In genomic region chr6:138420536-138420891, GRCm38 (mm10) we compare ENCODE assay signal across 7 mouse cellular contexts.
DNase-seq lines count a peak whose midpoint lies in the region; ATAC-seq lines count a peak whose summit lies in the region.

No protein-coding gene starts in this region.

- no peak overlapping the region for H3K9ac ChIP-seq in lung, embryonic 16.5 days (ENCODE audit: low read length)
- H3K9ac ChIP-seq in forebrain, embryonic 14.5 days (ENCODE audit: low read length) = peak overlapping the region; percentile 76
- H3K9ac ChIP-seq in limb, embryonic 12.5 days (replicated peaks) = no peak overlapping the region; the same call in 1 of the 2 replicates
- H3K9ac ChIP-seq in stomach, embryonic 16.5 days (ENCODE audit: low read length) = no peak overlapping the region

- no peaks in the 10 kb centered on the region for H3K9me3 ChIP-seq in lung, embryonic 16.5 days (ENCODE audit: control insufficient read depth, low read length)
- no peaks in the 10 kb centered on the region for H3K9me3 ChIP-seq in forebrain, embryonic 14.5 days (replicated peaks; ENCODE audit: control insufficient read depth, low read length)
- no peaks in the 10 kb centered on the region for H3K9me3 ChIP-seq in limb, embryonic 12.5 days
- no peaks in the 10 kb centered on the region for H3K9me3 ChIP-seq in stomach, embryonic 16.5 days (replicated peaks; ENCODE audit: control insufficient read depth, low read length)

- peaks cover 19% of the 10 kb centered on the region for H3K4me1 ChIP-seq in lung, embryonic 16.5 days (replicated peaks; ENCODE audit: control insufficient read depth, insufficient read depth, low read length)
- peaks cover 30% of the 10 kb centered on the region for H3K4me1 ChIP-seq in forebrain, embryonic 14.5 days (ENCODE audit: control insufficient read depth, insufficient read depth, low read length)
- H3K4me1 ChIP-seq in limb, embryonic 12.5 days (replicated peaks) = peaks cover 26% of the 10 kb centered on the region
- peaks cover 10% of the 10 kb centered on the region; the same call in 1 of the 2 replicates for H3K4me1 ChIP-seq in stomach, embryonic 16.5 days (ENCODE audit: control insufficient read depth, insufficient read depth, low read length)

- H3K36me3 ChIP-seq in lung, embryonic 16.5 days (ENCODE audit: control insufficient read depth, insufficient read depth, low read length) = no peaks in the 10 kb centered on the region
- H3K36me3 ChIP-seq in forebrain, embryonic 14.5 days (ENCODE audit: control insufficient read depth, insufficient read depth, low read length) = no peaks in the 10 kb centered on the region
- no peaks in the 10 kb centered on the region for H3K36me3 ChIP-seq in limb, embryonic 12.5 days
- no peaks in the 10 kb centered on the region for H3K36me3 ChIP-seq in stomach, embryonic 16.5 days (ENCODE audit: control insufficient read depth, insufficient read depth, low read length)

- H3K27me3 ChIP-seq in lung, embryonic 16.5 days (ENCODE audit: control insufficient read depth, insufficient read depth, low read depth, low read length) = peaks cover 8% of the 10 kb centered on the region
- no peaks in the 10 kb centered on the region for H3K27me3 ChIP-seq in forebrain, embryonic 14.5 days (replicated peaks; ENCODE audit: control insufficient read depth, insufficient read depth, low read length)
- peaks cover 37% of the 10 kb centered on the region for H3K27me3 ChIP-seq in limb, embryonic 12.5 days
- H3K27me3 ChIP-seq in stomach, embryonic 16.5 days (ENCODE audit: control insufficient read depth, insufficient read depth, low read length) = peaks cover 6% of the 10 kb centered on the region

- WGBS in lung, embryonic 16.5 days = 5% methylated on average over 3 of the region's 3 CpGs
- 0% methylated on average over 3 of the region's 3 CpGs for WGBS in forebrain, embryonic 14.5 days
- 5% methylated on average over 3 of the region's 3 CpGs for WGBS in limb, embryonic 12.5 days
- WGBS in stomach, embryonic 16.5 days = 21% methylated on average over 3 of the region's 3 CpGs

- 0 out of 2 replicates have a peak, but pooled peaks have one; percentile 31 for ATAC-seq in lung, embryonic 16.5 days (ENCODE audit: low read depth)
- peak; percentile 42 for ATAC-seq in forebrain, embryonic 14.5 days
- ATAC-seq in limb, embryonic 12.5 days (ENCODE audit: insufficient number of reproducible peaks, insufficient read depth, low FRiP score, low TSS enrichment, low read depth) = no peak
- no peak for ATAC-seq in stomach, embryonic 16.5 days (ENCODE audit: insufficient read depth, low FRiP score)
- ATAC-seq in monocyte, adult 5-6 weeks (replicated peaks; ENCODE audit: insufficient number of reproducible peaks, low FRiP score, low TSS enrichment, poor library complexity, severe bottlenecking) = no peak

- peak overlapping the region; percentile 30 for H3K4me3 ChIP-seq in lung, embryonic 16.5 days (ENCODE audit: low read length)
- peak overlapping the region; percentile 50 for H3K4me3 ChIP-seq in forebrain, embryonic 14.5 days (ENCODE audit: low read depth, low read length)
- H3K4me3 ChIP-seq in limb, embryonic 12.5 days (replicated peaks) = peak overlapping the region; percentile 42
- no peak overlapping the region for H3K4me3 ChIP-seq in stomach, embryonic 16.5 days (replicated peaks; ENCODE audit: low read length)

- peak overlapping the region; percentile 57; the same call in 1 of the 2 replicates for H3K4me2 ChIP-seq in lung, embryonic 16.5 days (ENCODE audit: low read depth, low read length)
- peak overlapping the region; percentile 69 for H3K4me2 ChIP-seq in forebrain, embryonic 14.5 days (ENCODE audit: low read length)
- H3K4me2 ChIP-seq in limb, embryonic 12.5 days = peak overlapping the region; percentile 67
- H3K4me2 ChIP-seq in stomach, embryonic 16.5 days (ENCODE audit: low read depth, low read length) = peak overlapping the region; percentile 67; the same call in 1 of the 2 replicates

- no peak for DNase-seq in lung, postnatal 25 days (ENCODE audit: low spot score)
- peak; percentile 94 for DNase-seq in forebrain, embryonic 14.5 days (ENCODE audit: low spot score)
- DNase-seq in spleen, adult 18-20 months = no peak

- no peak overlapping the region for H3K27ac ChIP-seq in lung, embryonic 16.5 days (ENCODE audit: low read length)
- peak overlapping the region; percentile 96 for H3K27ac ChIP-seq in forebrain, embryonic 14.5 days (ENCODE audit: low read depth, low read length)
- H3K27ac ChIP-seq in limb, embryonic 12.5 days = no peak overlapping the region
- no peak overlapping the region for H3K27ac ChIP-seq in stomach, embryonic 16.5 days (ENCODE audit: low read length)

Comparison
In these comparisons a context has a peak if more than half of its experiments do, and no peak if none do; other contexts are left out.
1. ATAC-seq: peak in lung, embryonic 16.5 days (single experiment) and forebrain, embryonic 14.5 days (single experiment); none in limb, embryonic 12.5 days (single experiment), stomach, embryonic 16.5 days (single experiment) and monocyte, adult 5-6 weeks (single experiment).
2. Peak in every context shown above with its lines, with median percentiles within 50 percentile points of each other: H3K4me2 ChIP-seq.